Mouse (Mus musculus) midbrain, embryonic 16.5 days (tissue): Measurements from ENCODE around the gene Fam131b. TPM values are rescaled to one million over a fixed set of nuclear protein-coding genes. Genes with fewer than 3 reads are reported as not detected.

ENCODE experiments used
- ATAC-seq: fragments of 200-750 bp; cut with Nextera tagmentation; 2 replicates; pipeline ENCODE4 v1.8.0; 2017; ENCODE audit warnings: moderate TSS enrichment
- H3K27ac ChIP-seq: fragments of 300-500 bp; sonication (generic); 2 replicates; pipeline ENCODE4 v1.5.1; 2014; ENCODE audit warnings: mild to moderate bottlenecking, low read length, mixed read lengths
- H3K27me3 ChIP-seq: fragments of 300-500 bp; sonication (generic); 2 replicates; pipeline ENCODE4 v1.6.1; 2014; ENCODE audit warnings: low read depth, low read length, mixed read lengths; ENCODE audit not compliant: control insufficient read depth, insufficient read depth
- H3K36me3 ChIP-seq: fragments of 300-500 bp; sonication (generic); 2 replicates; pipeline ENCODE4 v1.6.1; 2014; ENCODE audit warnings: mild to moderate bottlenecking, low read length, moderate library complexity, mixed read lengths; ENCODE audit not compliant: control insufficient read depth, insufficient read depth
- H3K4me1 ChIP-seq: fragments of 300-500 bp; sonication (generic); 2 replicates; pipeline ENCODE4 v1.6.1; 2014; ENCODE audit warnings: mild to moderate bottlenecking, low read length, mixed read lengths; ENCODE audit not compliant: control insufficient read depth, insufficient read depth
- H3K4me2 ChIP-seq: fragments of 300-500 bp; sonication (generic); 2 replicates; pipeline ENCODE4 v1.6.1; 2014; ENCODE audit warnings: mild to moderate bottlenecking, low read length, mixed read lengths
- H3K4me3 ChIP-seq: fragments of 300-500 bp; sonication (generic); 2 replicates; pipeline ENCODE4 v1.5.1; 2014; ENCODE audit warnings: low read depth, mild to moderate bottlenecking, low read length, moderate library complexity, mixed read lengths
- H3K9ac ChIP-seq: fragments of 300-500 bp; sonication (generic); 2 replicates; pipeline ENCODE4 v1.6.1; 2014; ENCODE audit warnings: low read depth, low read length, mixed read lengths
- H3K9me3 ChIP-seq: fragments of 300-500 bp; sonication (generic); replicated peaks from 2 replicates; pipeline ENCODE4 v1.6.1; 2014; ENCODE audit warnings: mild to moderate bottlenecking, low read length, mixed read lengths; ENCODE audit not compliant: control insufficient read depth, poor library complexity, severe bottlenecking
- WGBS: fragments of 180-500 bp; shearing (Covaris S2); extraction: QIAGEN DNeasy Blood & Tissue Kit; methylation state at CpG from one replicate; pipeline ENCODE4 v1.1.7; 2014; 5-methylcytosine and 5-hydroxymethylcytosine counted together
- polyA plus RNA-seq: library from polyadenylated mRNA; unstranded; fragments of >200 nt; fragmentation: Nextera tagmentation; extraction: Ambion mirVana; gene quantifications from 2 replicates; pipeline ENCODE4 v1.2.1, GENCODE M21; 2015

Fam131b gene
- polyA plus RNA-seq, 1 experiment from 2014 or later, result 7.8 TPM

DNA sequence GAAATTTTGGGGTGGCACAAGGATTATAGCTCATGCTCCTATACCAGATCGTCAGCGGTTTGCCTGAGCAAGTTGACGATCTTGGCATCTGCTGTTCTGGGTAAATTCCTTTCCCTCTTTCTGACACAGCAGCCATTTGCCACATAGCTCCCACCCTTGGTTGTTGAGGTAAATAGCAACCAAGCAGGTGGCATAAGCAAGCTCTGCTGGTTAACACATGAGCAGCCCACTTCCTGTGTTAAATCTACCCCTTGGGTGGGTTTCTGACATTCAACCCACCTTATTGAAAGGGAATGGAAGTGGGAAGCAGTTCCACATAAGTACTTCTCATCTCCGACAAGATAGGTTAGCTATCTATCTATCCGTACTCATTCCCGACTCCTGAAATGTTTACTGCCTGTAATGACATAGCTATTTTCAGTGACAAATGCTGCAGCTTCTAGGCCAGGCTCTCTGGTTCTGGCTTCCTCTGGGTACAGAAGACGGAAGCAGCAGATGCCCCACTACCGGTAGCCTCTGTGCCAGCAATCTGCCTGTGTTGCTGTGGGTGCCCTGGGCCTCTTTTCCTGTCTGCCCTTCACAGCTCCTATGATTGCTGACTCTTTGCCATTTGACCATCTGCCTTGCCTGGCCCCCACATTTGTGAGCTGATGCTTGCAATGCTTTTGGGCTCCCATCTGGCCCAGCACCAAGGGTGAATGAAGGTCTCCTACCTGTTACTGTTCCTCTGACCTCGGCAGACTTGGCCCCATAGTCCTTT lies 19.1 kb upstream of the Fam131b start:
- no peaks in the 10 kb centered on the region for H3K36me3 ChIP-seq
- no peak for ATAC-seq
- H3K27ac ChIP-seq, result no peak overlapping the region
- 90% methylated on average over 9 of the region's 9 CpGs for WGBS
- no peaks in the 10 kb centered on the region for H3K9me3 ChIP-seq
- no peak overlapping the region for H3K4me2 ChIP-seq
- H3K4me1 ChIP-seq, result peaks cover 2% of the 10 kb centered on the region
- H3K27me3 ChIP-seq, result no peaks in the 10 kb centered on the region
- H3K4me3 ChIP-seq, result no peak overlapping the region
- H3K9ac ChIP-seq, result no peak overlapping the region

DNA sequence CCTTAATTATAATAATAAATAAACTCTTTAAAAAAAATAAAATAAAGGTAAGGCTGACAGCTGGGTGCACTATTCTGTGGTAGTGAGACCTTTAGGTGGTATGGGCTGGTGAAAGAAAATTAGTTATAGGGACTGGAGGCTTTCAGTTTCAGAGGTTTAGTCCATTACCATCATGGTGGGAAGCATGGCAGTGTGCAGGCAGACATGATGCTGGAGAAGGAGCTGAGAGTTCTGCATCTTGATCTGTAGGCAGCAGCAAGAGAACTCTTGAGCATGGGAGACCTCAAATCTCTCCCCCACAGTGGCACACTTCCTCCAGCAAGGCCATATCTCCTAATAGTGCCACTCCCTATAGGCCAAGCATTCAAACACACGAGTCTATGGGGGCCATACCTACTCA lies 17.7 kb upstream of the Fam131b start:
- Histone ChIP-seq H3K36me3 (no peaks in the 10 kb centered on the region), H3K4me2 (no peak overlapping the region), H3K27me3 (no peaks in the 10 kb centered on the region), H3K9me3 (no peaks in the 10 kb centered on the region), H3K27ac (no peak overlapping the region), H3K4me1 (no peaks in the 10 kb centered on the region), H3K4me3 (no peak overlapping the region), H3K9ac (no peak overlapping the region)
- ATAC-seq, result no peak
- WGBS, result 89% methylated on average over 1 of the region's 1 CpGs

- Histone ChIP-seq H3K27ac (no peak overlapping the region), H3K27me3 (no peaks in the 10 kb centered on the region), H3K9ac (no peak overlapping the region), H3K36me3 (no peaks in the 10 kb centered on the region), H3K4me1 (no peaks in the 10 kb centered on the region), H3K4me2 (no peak overlapping the region), H3K9me3 (no peaks in the 10 kb centered on the region), H3K4me3 (no peak overlapping the region)
- WGBS, result 81% methylated on average over 5 of the region's 5 CpGs
- ATAC-seq, result no peak
These were observed 15.5 kb upstream of the Fam131b start for GRCm38 (mm10) chr6:42339981-42340380.

GRCm38 (mm10) chr6:42339189-42339588 lies 14.7 kb upstream of the Fam131b start:
- no peak overlapping the region for H3K4me2 ChIP-seq
- WGBS, result 88% methylated on average over 2 of the region's 2 CpGs

GRCm38 (mm10) chr6:42330946-42331345 lies 6.5 kb upstream of the Fam131b start:
- Histone ChIP-seq H3K4me1 (no peaks in the 10 kb centered on the region), H3K9ac (no peak overlapping the region), H3K4me3 (no peak overlapping the region), H3K4me2 (no peak overlapping the region), H3K27ac (no peak overlapping the region), H3K27me3 (no peaks in the 10 kb centered on the region), H3K36me3 (no peaks in the 10 kb centered on the region), H3K9me3 (no peaks in the 10 kb centered on the region)
- 94% methylated on average over 3 of the region's 3 CpGs for WGBS
- ATAC-seq, result no peak

More at GRCm38 (mm10) chr6:42339189-42339588, 14.7 kb upstream of the Fam131b start:
- Histone ChIP-seq H3K9me3 (no peaks in the 10 kb centered on the region), H3K36me3 (no peaks in the 10 kb centered on the region), H3K9ac (no peak overlapping the region), H3K27ac (no peak overlapping the region), H3K4me3 (no peak overlapping the region), H3K4me1 (no peaks in the 10 kb centered on the region), H3K27me3 (no peaks in the 10 kb centered on the region)
- no peak for ATAC-seq

DNA sequence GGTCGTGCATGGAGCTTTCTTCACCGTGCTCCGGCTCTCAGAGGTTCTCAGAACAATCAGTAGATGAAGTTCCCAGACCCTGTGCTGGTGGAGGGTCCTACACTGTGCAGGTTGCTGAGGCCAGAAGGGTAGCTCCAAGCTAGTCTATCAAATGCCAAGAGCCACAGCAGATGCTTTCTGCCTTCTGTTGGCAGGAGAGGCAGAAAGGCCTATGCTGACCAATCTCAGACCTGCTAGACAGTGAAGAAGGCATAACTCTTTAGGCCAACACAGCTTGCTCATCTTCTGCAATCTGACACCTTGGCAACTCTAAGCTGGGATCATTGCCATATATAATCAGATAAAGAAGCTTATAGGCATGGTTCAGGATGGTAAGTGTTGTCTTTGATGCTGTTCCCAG lies 5.8 kb upstream of the Fam131b start:
- Histone ChIP-seq H3K4me2 (no peak overlapping the region), H3K27me3 (no peaks in the 10 kb centered on the region), H3K27ac (no peak overlapping the region), H3K9me3 (no peaks in the 10 kb centered on the region), H3K9ac (no peak overlapping the region), H3K4me3 (no peak overlapping the region), H3K36me3 (no peaks in the 10 kb centered on the region), H3K4me1 (peaks cover 4% of the 10 kb centered on the region; the same call in 1 of the 2 replicates)
- WGBS, result 74% methylated on average over 3 of the region's 3 CpGs
- no peak for ATAC-seq

- H3K9ac ChIP-seq, result no peak overlapping the region
- 86% methylated on average over 3 of the region's 3 CpGs for WGBS
- no peak for ATAC-seq
- no peak overlapping the region for H3K4me2 ChIP-seq
- no peak overlapping the region for H3K4me3 ChIP-seq
- no peak overlapping the region for H3K27ac ChIP-seq
- peaks cover 4% of the 10 kb centered on the region; the same call in 1 of the 2 replicates for H3K4me1 ChIP-seq
- no peaks in the 10 kb centered on the region for H3K27me3 ChIP-seq
- H3K36me3 ChIP-seq, result no peaks in the 10 kb centered on the region
- H3K9me3 ChIP-seq, result no peaks in the 10 kb centered on the region
These were observed 4.3 kb upstream of the Fam131b start for GRCm38 (mm10) chr6:42328757-42329156.

- Histone ChIP-seq H3K27ac (no peak overlapping the region), H3K4me2 (no peak overlapping the region), H3K36me3 (no peaks in the 10 kb centered on the region), H3K4me3 (no peak overlapping the region), H3K9me3 (no peaks in the 10 kb centered on the region), H3K27me3 (no peaks in the 10 kb centered on the region), H3K9ac (no peak overlapping the region), H3K4me1 (peaks cover 15% of the 10 kb centered on the region)
- 87% methylated on average over 3 of the region's 3 CpGs for WGBS
- no peak for ATAC-seq
These were observed 2.1 kb upstream of the Fam131b start for GRCm38 (mm10) chr6:42326509-42326908.

DNA sequence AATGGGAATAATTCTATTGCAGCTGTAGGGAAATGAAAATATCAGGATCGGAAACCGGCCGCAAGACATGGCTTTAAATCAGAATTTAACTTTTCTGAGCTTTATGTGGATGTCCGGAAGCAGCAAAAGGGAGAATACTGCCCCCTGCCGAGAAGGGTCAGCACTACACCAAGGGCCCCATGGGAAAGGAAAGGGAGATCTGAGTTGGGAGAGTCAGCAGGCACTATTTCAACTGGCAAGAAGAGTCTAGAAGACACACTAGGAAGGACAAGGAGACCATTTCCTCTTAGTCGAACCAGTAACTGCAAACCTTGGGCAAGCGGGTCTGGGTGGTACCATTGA lies 796 bp upstream of the Fam131b start:
- WGBS, result 3% methylated on average over 7 of the region's 7 CpGs
- peak overlapping the region; percentile 73 for H3K4me3 ChIP-seq
- peaks cover 15% of the 10 kb centered on the region for H3K4me1 ChIP-seq
- ATAC-seq, result peak; percentile 6; the same call in 1 of the 2 replicates
- no peaks in the 10 kb centered on the region for H3K9me3 ChIP-seq
- H3K27ac ChIP-seq, result peak overlapping the region; percentile 90
- H3K36me3 ChIP-seq, result no peaks in the 10 kb centered on the region
- H3K4me2 ChIP-seq, result peak overlapping the region; percentile 73
- no peaks in the 10 kb centered on the region for H3K27me3 ChIP-seq
- H3K9ac ChIP-seq, result peak overlapping the region; percentile 94
